Mouse (Mus musculus) cerebellum, adult 9-10 months (tissue): ENCODE measurements around the gene Zfp84.

Experiments used
- DNase-seq: peaks from one replicate; pipeline ENCODE4 v3.0.0; 2022

The Zfp84 gene

GRCm38 (mm10) chr7:29818619-29819254 is 50.4 kb downstream of the Zfp84 start:
- DNase-seq = peak; percentile 83

DNA sequence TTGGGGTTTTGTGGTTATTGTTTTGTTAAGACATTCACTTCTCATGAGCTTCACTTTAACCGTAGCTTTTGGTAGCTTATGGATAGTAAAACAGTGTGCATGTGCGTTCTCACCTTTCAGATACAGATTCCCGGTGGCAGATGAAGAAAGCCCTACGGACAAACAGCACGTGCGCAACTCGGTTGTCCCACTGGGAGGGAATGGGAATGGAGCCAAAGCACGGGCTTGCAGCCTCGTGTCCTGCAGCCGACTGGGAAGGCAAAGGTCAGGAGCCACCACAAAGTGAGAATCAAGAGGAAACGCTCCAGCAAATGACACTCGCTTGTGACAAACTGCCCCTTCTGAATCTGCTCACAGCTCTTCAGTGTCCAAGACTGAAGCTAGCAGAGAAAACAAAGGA is 59.6 kb downstream of the Zfp84 start:
- no peak for DNase-seq
